Mouse (Mus musculus) adrenal gland, adult 8-10 months (tissue): ENCODE results near the gene Cdkn1b. TPM values are rescaled to one million over a fixed set of nuclear protein-coding genes. Genes with fewer than 3 reads are reported as not detected.

ENCODE experiments used
- DNase-seq: peaks from one replicate; pipeline ENCODE4 v3.0.0; 2022
- total RNA-seq, 4 experiments: library from RNA; stranded (reverse); gene quantifications; 2 replicates each; pipeline ENCODE4 v1.2.4; 2022

Gene Cdkn1b
- total RNA-seq, 4 experiments from 2014 or later = 32.9 to 44.0 (median 37.1) TPM

DNA sequence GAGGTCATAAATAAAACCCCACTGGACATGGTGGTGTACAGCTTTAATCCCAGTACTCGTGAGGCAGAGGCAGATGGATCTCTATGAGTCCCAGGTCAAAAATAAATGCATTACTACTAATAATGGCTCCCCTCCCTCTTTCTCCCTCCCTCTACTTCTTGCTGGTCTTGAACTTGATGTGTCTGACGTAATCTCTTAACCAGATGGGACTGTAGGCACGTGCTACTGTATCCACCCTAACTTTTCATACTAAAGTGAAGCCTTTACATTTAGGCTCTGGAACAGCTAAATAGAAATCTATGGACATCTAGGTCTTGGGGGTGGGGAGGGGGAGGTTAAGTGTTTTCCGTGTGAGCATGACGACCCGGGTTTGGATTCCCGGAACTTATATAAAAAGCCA lies 10.2 kb downstream of the Cdkn1b start:
- no peak for DNase-seq

DNA sequence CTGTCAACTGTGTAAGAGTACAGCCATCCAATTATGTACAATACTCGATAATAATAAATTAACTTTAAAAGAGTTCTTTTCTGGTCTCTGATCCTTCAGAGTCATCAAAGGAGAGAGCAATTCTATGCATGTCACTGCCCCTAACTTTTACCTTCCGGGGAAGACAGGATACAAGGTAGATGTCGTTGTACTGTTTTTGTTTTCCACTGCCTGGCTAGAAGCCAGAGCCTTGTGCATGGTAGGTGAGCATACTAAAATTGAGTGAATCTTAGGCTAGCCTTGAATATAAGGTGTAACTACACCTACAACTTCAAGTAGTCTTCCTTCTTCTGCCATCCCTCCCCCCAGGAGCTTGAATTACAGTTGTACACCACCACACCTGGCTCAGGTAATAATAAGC lies 10.9 kb downstream of the Cdkn1b start:
- no peak for DNase-seq

DNA sequence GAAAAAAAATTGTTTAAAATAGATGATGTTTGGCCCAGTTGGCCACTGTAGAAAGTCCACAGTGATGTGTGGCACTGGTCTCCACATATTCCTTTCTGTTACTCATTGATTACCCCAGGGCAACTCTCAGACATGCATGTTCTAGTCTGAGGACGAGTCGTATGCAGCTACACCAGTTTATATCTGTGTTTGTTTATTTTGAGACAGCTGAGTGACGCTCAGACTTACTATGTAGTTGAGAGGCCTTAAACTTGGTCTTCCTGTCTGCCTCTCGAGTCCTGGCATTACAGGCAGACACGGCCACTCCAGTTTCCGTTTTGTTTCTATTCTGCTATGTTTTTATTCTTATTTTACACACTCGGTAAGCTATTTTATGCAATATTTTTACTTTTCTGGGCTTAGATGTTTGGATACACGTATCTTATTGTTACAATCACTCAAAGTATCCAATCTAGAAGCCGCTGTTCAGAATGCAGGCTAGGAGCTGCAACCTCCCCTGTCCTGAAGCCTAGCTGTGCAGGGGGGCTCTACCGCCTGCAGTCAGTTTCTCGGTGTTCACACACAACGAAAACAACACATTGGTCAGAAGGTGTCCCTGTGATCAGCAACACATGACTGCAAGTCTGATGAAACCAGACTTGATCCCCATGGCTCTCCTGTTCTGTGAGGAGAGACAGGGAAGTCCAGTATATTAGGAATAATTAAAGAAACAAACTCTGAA lies 12.4 kb downstream of the Cdkn1b start:
- DNase-seq = no peak

DNA sequence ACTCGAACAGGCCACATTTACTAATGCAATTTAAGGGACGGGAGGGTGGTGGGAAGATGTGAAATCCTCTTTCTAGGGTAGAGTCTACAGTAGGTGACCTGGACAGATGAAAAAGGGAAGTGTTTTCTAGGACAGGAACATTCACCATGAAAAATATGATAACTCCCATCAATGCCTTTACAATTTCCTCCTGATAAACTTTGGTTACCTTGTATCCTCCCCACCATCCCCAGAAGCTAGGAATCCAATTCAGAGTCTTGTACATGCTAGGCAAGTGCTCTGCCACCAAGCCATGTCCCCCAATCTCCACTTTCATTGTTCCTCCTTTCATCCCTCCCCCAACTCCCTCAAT lies 13.0 kb downstream of the Cdkn1b start:
- no peak for DNase-seq

DNA sequence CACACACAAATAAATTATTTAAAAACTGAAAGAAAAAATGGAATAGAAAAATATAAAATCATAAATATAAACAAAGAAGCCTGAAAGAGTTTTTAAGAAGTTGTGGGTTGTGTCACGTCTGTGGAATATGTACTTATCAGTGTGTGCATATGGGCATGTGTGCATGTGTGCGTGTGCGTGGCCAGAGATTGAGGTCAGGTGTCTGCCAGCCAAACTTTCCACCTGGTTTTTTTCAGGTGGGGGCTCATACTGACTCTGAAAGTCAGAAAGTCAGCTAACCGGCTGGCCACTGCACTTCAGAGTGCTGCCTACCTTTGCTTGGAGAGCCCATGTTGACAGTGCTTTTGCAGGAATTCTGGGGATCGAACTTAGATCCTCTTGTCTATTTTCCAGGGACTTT lies 14.1 kb downstream of the Cdkn1b start:
- DNase-seq = no peak

DNA sequence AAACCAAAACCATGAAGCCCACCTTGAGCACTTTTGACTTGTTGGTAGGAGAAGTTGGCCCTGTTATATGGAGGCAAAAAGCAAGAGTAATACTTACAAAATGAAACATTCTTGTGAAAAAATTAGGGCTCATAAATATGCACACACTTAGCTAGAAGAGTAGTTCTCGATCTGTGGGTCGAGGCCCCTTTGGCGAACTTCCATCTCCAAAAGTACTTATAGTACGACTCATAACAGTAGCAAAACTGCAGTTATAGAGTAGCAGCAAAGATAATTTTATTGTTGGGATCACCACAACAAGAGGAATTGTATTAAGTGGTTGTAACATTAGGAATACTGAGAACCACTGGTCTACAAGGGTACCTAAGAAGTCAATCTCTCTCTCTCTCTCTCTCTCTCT lies 19.6 kb downstream of the Cdkn1b start:
- DNase-seq = no peak

DNA sequence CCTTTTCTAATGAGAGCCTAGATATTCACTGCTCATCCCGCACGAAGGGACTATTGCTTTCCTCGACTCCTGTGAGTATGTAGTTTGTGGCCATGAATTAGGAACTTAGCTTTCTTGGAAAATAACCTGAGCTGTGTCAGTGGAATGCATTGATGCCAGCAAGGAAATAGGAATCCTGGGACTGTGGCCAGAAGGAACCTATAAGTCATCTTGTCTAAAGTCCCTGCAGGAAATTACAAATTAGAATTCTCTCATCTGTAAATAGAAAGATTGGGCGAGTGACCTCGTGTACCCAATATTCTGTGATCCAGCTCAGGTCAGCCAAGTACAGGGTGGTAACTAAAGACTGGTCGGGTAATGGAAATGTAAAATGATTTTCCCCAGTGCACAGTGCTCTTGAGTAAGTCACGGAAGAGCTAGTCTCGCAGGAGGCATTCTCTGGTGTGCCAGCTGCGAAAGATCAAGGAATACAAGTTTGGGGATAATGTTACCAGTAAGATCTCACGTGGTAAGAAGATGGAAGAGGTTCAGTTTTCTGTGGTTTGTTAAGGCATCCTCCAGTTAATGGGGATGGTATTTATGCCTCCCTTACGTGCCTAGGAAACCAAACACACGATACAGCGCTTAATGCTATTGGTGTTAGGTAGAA lies 23.7 kb downstream of the Cdkn1b start:
- DNase-seq = no peak

DNA sequence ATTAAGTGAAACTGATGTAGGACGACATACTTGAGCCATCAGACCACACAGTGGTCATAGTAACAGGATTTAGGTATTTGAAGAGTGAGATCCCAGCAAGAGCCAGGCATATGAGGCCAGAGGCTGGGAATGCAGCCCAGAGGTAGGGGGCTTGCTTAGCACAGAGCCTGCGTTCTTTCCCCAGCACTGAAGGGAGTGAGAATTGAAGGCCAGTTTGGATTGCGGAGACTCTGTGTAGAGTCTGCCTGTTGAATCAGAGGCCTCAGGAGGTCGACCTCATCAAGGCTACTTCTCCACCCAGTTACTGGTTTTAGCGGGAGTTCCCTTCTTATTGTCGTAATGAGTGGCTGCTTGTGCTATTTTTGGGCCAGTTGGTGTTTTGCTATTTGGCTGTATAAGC lies 25.9 kb downstream of the Cdkn1b start:
- no peak for DNase-seq

DNA sequence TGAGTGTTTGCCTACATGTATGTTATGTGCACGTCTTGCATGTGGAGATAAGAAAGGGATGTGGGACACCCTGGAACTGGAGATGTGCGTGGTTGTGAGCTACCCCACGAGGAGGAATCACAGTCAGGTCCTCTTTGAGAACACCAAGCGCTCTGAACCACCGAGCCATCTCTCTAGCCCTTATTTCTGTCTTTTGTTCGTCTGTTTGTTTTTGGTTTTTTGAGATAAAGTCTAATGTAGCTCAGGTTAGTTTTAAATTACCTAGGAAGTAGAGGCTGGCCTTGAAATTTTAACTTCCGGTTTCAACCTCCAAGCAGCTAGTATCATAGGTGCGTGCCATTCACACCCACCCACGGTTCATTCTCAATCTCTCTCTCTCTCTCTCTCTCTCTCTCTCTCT lies 26.7 kb downstream of the Cdkn1b start:
- no peak for DNase-seq

DNA sequence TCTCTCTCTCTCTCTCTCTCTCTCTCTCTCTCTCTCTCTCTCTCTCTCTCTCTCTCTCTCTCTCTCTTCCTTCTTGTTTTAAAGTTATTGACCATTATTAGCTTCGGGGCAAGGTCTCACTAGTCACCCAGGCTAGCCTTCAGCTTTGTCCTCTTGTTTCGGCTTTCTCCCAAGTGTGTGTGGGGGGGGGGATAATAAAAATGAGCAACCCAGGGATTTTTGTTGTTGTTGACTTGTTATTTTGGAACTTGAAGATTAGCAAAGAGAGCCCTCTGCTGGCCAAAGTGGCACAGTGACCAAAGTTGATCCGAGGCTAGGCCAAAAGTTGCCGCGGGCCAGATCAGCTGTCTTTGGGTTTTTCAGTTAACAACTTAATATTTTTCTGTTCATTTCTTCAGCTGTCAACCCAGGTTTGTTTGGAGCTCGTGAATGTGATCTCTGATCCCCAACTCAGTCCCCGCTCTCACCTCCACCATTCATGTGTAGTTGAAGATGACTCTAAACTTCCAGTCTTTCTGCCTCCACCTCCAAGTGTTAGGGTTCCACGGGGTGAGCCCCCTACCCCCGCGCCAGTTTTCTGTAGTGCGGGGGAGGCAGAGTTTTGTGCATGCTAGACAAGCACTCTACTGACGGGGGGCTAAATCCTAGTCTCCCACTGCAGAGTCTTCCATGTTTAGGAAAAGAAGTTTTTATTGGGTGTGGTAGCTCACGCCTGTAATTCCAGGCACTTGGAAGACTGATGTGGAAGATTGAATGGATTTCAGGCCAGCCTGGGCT lies 27.3 kb downstream of the Cdkn1b start:
- no peak for DNase-seq

DNA sequence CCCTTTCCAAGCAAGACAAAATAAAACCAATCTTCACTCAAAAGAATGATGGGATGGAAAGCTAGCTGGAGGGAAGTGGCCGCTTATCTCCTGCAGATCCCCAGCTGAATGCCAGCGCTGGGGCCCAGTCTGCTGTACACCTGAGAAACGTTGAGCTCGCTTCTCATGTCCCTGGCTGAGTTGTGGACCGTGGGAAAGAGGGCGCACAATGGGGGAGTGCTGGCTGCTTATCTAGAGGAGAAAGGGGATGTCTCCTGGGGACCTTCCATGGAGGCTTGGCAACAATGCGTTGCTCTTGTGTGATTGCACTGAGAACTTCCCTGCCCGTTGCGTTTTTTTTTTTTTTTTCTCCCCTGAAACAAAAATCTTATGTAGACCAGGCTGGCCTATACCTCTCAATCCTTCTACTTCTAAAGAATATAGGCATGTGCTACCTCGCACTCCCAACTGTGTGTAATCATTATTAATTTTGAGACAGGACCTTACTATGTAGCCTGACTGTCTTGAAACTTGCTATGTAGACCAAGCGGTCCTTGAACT lies 28.4 kb downstream of the Cdkn1b start:
- DNase-seq = no peak

DNA sequence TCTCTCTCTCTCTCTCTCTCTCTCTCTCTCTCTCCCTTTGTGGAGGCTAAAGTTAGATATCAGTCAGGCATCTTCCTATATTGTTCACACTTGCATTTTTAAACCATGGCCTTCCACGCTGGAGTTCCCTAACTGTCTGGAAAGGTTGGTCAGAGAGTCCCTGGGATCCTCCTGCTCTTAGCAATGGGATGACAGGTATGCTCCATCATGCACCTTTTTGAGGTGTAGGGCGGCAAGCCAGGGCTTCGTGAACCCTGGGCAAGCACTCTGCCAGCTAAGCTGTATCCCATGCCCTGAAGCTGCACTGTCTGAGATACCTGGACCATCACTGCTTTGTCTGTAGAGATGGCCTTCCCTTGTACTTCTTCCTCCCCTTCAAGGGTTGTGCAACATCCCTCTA lies 29.0 kb downstream of the Cdkn1b start:
- DNase-seq = no peak

DNA sequence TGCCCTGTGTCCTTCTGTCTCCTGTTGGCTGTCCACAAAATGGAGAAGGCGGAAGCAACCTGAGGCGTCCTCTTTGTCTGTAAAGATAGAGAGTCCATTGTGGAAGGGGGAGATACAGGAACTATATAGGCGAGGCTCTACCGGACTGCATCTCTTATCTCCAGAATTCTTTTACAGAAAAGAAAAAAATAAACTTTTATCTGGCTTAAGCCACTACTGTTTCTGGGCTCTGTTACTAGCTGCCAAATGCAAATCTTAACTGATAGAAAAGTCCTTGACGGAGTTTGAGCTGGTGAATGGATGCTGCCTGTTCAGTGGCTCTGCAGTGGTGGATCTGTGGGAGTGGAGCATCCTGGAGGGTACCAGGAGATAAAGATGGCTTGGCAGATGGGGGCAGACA lies 31.2 kb downstream of the Cdkn1b start:
- DNase-seq = no peak

DNA sequence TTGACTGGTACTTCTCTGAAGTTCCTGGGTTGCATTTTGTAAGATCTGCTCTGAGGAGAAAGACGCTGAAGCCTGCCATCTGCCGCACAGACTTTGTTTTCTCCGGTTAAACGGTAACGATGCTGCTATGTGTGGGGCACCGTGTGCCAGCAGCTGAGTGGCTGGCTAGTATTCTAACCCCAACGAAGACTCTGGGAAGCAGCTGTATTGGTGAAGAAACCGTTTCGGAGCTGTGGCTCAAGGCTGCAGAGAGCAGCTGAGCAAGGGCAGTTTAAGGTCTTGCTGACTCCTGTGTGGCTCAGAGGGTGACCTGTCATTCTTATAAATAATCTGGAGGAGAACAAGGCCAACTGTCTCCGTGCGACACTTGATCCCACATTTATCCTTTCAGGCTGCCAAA lies 33.8 kb downstream of the Cdkn1b start:
- peak; percentile 78 for DNase-seq

DNA sequence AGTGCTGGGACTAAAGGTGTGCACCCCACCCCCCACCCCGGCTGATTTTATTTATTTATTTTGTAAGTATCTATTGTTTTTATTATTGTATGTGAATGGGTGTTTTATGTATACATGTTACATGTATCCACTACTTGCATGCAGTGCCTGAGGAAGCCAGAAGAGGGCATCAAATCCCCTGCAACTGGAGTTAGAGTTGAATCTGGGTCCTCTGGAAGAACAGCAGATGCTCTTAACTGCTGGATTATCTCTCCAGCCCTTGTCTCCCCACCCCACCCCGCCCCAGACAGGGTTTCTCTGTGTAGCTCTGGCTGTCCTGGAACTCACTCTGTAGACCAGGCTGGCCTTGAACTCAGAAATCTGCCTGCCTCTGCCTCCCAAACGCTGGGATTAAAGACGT lies 36.2 kb downstream of the Cdkn1b start:
- no peak for DNase-seq

DNA sequence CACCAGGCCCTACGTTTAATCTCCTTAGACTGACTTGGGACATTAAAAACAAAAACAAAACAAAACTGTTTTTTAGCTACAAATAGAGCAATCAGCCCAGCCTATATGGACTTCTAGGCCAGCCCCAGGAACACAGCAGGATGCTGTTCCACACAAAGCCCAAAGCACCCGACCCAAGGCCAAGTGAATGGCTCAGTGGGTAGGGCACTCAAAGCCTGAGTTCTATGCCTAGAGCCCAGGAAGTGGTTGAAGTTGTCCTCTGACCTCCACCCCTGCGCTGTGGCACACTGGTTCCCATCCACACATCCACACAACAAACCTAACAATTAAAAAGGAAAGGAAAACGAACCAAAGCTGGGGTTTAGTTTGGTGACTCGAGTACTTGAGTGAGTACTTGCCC lies 41.1 kb downstream of the Cdkn1b start:
- DNase-seq = no peak

DNA sequence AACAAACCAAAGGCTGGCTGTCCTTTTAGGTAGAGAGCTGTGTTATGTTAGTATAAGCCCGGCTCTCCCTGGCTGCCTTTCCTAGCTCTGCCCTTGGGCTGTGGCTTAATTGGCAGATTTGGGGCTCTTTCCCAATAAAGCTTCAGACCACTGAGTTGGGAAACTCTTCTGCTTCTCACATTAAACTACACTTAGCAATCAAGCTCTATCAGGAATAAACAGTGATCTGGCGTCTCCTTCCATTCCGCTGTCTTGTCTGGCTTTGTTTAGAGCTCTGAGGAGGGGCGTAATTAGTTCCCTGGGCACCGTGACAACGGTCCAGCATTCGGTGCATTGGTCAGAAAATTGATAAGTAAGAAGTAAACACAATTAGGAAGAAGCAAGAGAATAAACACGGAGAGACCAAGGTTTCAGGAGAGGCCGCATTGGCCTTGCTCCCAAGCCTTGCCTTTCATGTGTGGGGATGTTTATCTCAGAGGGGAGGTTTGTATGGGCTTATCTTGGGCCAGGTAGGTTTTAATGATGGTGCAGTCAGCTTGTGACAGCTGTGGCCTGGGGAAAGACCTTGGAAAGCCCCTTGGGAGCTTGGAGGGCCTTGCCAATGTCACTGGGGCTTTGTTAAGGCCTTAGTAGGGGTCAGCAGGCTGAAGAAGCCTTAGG lies 41.8 kb downstream of the Cdkn1b start:
- DNase-seq = peak; percentile 44

DNA sequence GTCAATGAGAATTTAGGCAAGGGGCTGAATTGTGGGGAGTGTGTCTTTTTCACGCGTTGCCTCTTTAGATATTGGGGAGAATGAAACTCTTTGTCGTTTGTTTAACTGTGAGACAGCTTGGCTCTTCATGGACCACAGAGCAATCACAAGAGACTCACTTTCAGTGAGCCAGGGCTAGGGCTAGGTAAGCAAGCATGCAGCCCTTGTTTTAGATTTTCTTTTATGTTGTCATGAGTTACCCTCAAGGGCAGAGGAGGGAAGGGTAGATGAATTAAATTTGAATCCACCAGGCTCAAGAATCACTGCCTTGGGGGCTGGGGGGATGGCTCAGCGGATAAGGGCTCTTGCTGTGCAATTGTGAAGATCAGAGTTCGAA lies 42.3 kb downstream of the Cdkn1b start:
- DNase-seq = no peak

DNA sequence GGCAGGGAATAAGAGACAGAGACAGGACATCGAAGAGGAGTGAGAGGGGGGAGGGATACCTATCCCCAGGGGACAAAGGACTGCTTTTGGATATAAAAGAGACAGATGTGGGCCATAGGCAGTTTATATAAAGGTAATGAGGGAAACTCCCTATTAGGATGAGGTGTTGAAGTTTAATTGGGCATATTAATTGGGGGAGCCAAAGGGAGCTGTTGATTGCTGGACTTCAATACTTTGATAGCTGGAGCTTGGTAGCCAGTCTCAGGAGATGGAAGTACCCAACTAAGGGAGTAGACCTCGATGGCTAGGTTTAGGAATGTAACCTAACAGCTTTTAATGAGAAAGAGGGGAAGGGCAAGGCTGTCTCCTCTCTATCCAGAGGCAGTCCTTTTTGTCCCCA lies 43.7 kb downstream of the Cdkn1b start:
- DNase-seq = no peak

DNA sequence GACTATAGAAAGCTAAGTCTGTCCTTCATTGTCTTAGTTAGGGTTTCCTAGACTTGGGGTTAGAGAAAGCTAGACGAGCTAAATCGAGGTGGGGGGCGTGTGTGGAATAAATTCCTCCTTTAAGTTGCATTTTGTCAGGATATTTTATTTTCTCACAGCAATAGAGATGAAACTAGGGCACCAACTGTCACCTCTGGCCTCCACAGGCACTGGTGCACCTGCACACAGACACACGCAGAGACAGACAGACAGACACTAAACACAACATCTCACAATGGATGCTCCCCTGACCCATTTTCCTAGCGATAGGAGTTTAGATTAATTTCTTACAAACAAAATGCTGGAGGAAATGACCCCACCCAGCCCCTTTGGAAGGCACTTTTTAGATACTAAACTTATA lies 46.5 kb downstream of the Cdkn1b start:
- DNase-seq = no peak

DNA sequence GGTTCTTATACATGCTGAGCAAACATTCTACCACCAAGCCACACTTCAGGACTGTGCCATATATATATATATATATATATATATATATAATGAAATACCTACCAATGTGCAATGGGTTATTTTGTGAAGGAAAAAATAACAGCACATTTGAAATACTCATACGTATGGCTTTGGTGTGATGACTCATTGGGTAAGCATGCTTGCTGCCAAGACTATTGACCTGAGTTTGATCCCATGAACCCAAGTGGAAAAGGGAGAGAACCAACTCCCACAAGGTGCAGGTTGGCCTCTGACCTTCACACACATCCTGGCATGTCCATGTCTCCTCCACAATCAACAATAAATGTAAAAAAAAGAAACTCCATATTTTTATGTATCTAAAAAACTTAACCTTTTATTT lies 48.1 kb downstream of the Cdkn1b start:
- DNase-seq = no peak

DNA sequence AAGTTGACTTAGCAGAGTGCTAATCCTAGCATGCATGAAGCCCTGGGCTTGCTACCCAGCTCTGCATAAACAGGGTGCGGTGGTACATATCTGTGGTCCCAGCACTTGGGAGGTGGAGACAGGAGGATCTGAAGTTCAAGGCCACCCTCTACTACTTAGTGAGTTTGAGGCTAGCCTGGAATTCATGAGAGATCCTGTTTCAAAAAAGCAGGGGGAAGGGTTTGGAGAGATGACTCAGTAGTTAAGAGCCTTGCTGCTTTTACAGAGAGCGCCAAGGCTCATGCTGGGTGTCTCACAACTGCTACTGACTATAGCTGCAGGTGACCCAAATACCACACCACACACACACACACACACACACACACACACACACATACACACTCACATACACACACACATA lies 49.3 kb downstream of the Cdkn1b start:
- no peak for DNase-seq

DNA sequence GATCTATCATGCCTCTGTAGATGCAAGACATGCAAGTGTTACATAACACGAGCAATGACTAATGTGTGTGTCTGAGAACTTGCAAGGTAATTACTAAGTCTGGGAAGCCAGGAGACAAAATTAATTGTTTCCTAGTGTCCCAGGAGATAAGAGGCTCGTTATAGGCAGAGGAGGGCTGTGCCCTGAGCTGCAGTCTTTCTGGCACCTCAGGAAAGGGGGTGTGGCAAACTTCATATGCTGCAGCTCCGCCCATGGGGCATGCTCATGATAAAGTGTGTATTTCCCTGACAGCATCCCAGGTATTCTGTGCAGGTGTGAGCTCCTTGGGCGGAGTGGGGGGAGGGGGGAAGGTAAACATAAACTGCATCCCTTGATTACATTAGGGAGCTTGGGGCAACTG lies 51.9 kb downstream of the Cdkn1b start:
- no peak for DNase-seq
